Mouse (Mus musculus): ENCODE data around the gene En1. TPM values are rescaled to one million over a fixed set of nuclear protein-coding genes. Genes with fewer than 3 reads are reported as not detected.

En1 gene
- total RNA-seq, 2 experiments from 2014 or later = not detected

DNA sequence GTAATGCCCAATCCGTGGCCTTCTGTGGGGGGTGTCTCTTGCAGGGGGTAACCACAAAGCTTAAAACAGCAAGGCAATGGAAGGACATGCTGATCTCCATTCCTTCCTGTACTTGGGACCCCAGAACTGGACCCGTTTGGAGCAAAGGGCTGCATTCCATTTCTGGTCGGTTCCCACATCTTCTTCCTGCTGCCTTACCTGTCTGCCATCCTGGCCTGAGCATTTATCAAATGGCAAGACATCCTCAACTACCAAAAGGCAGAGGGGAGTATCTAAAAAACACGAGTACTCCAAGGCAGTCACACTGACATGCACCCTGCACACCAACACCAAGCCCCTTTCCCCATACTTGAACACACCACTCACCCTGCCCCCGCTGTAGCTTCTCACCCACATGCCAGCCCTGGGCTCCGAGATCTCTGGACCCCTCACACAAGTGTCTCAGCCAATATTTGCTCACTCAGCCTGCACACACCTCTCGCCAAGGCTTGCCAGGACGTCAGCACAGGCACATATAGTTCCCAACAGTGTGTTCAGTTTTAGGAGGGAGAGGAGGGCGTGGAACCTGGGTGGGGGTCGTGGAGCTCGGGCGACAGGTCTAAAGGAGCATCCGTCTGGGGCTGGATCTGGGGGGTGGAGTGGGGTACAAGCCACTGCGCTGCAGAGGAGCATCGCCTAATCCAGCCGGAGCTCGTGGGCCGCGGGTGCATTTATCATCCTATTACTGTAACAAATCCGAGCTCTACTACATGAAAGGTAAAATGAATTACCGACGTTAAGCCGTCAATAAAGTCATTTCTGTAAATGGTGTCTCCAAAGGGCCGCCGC, 2.7 kb upstream of the En1 start:
- no peak for ATAC-seq (ENCODE audit: poor library complexity, severe bottlenecking)

GRCm38 (mm10) chr1:120600149-120600445, 2.1 kb upstream of the En1 start:
- no peak for ATAC-seq (ENCODE audit: poor library complexity, severe bottlenecking)

- no peak for ATAC-seq (ENCODE audit: poor library complexity, severe bottlenecking)
These were observed 1.5 kb upstream of the En1 start for GRCm38 (mm10) chr1:120600516-120601252.

DNA sequence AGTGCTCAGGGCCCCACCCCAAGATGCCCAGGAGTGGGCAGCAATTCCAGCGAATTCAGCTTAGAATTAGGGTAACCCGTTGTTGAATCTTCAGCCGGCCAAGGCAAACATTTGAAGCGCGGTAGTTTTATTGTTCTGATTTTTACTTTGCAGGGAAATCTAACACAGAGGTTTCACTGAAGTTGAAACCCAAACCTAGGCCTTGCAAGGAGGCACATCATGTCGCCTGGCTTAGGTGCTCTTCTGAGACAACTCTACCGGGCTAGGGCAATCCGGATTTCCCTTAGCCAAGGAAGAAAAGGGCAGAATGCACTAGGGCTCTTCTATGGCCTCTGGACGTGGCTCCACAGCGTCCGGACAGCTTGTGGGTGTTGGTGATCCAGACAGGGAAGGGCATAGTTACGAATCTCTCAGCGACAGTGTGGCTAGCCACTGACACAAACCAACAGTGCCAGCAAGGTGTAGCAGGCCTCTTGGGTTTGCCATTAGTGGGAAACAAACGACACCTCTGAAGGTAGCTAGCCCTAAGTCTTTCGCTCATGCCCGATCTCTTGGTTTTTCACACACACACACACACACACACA, 873 bp upstream of the En1 start:
- no peak for ATAC-seq (ENCODE audit: poor library complexity, severe bottlenecking)

- ATAC-seq (ENCODE audit: poor library complexity, severe bottlenecking) = no peak
These were observed 848 bp downstream of the En1 start for GRCm38 (mm10) chr1:120602876-120603655.

DNA sequence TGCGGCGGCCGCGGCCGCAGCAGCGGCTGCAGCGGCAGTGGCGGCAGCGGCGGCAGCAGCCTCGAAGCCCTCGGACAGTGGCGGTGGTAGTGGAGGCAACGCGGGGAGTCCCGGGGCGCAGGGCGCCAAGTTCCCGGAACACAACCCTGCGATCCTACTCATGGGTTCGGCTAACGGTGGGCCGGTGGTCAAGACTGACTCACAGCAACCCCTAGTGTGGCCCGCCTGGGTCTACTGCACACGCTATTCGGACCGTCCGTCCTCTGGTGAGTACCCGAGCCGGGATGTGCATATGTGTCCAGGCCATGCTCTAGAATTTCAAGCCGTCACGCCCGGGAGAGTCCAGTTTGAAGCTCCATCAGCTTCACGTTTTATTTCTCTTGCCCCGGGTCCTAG, 1.4 kb downstream of the En1 start:
- ATAC-seq (ENCODE audit: poor library complexity, severe bottlenecking) = no peak

DNA sequence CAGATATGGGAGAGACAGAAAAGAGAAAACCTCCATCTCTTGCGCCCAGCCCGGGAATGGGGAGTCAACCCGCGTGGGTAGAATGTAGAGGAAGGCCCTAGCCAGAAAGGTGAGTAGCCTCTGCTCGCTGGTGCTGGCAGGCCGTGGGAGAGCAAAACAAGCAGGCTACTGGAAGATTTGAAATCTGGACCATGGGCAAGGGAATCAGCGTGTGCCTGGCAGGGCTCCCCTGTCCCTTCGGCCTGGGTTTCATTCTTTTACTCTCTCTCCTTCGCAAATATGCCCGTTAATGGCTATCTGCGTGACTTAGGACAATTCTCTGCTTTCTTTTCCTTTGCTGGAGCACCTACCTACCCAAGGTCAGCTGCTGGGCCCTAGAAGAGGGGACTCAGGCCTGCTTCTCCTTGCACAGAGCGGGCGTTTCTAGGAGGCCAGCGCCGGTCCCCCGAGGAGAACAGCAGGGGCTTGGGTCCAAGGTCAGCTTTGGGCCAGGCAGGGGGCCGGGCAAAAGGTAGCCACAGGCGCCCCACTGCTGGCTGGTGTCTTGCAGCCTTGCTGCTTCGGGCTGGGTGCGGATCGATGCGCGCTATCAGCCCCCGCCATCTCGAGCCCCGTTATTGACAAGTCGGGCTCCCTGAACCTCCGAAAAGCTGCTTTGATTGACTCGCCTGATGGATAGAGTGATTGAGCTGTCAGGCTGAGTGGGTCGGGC, 2.4 kb downstream of the En1 start:
- no peak for ATAC-seq (ENCODE audit: poor library complexity, severe bottlenecking)

- no peak for ATAC-seq (ENCODE audit: poor library complexity, severe bottlenecking)
These were observed 2.9 kb downstream of the En1 start for GRCm38 (mm10) chr1:120605143-120605435.

GRCm38 (mm10) chr1:120605521-120606310, 3.5 kb downstream of the En1 start:
- no peak for ATAC-seq (ENCODE audit: poor library complexity, severe bottlenecking)

GRCm38 (mm10) chr1:120606641-120607575, 4.7 kb downstream of the En1 start:
- no peak for ATAC-seq (ENCODE audit: poor library complexity, severe bottlenecking)

GRCm38 (mm10) chr1:120607576-120608400, 5.6 kb downstream of the En1 start:
- ATAC-seq (ENCODE audit: poor library complexity, severe bottlenecking) = no peak

- no peak for ATAC-seq (ENCODE audit: poor library complexity, severe bottlenecking)
These were observed 6.2 kb downstream of the En1 start for GRCm38 (mm10) chr1:120608461-120608860.

- no peak for ATAC-seq (ENCODE audit: poor library complexity, severe bottlenecking)
These were observed 7.4 kb downstream of the En1 start for GRCm38 (mm10) chr1:120609611-120610010.

DNA sequence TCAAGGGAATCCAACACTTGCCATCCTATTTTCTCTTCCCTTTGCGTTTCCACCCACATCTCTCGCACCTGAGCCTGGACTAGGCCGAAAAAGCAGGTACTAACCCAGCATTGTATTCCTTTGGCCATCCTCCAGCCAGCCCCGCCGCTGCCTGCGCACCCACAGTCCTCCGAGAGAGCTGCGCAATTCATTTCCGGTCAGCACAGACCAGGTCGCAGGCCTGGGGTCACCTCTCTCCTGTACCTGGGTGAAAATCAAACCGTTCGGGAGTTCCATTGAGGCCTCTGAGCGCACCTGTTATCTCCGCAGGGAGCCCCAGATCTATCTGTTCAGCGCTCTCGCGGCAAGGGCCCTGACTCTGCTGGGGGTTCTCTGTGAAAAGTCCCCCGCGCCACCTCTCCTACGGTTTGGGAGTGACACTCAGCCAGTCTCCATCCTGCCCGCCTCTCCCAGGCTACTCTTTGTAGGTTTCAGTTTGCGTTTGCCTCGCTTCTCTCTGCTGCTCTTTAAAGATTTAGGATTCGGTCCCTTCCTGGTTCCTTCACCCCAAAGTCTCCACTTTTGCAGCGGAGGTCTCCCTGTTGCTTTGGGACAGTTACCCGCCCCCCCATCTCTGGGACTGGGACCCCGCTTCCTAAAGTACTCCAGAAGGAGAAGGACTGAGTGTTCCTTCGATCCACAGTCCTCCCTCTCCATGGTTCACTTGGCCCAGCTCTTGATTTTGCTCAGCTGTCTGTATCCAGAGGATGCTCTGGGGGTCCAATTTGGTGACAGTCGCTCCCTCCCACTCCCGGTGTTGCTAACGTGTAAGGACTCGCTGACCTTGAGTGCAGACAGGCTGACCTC, 11.5 kb downstream of the En1 start:
- no peak for ATAC-seq (ENCODE audit: poor library complexity, severe bottlenecking)

GRCm38 (mm10) chr1:120614307-120615100, 12.3 kb downstream of the En1 start:
- ATAC-seq (ENCODE audit: poor library complexity, severe bottlenecking) = no peak

- ATAC-seq (ENCODE audit: poor library complexity, severe bottlenecking) = no peak
These were observed 13.3 kb downstream of the En1 start for GRCm38 (mm10) chr1:120615521-120615920.

Measured in megakaryocyte, adult 5-6 weeks (primary cell).